Mouse (Mus musculus) erythroblast, embryonic 14.5 days (primary cell): ENCODE measurements around the gene Cfap97d1.

Source experiments
- GATA1 ChIP-seq: IDR thresholded peaks from 2 replicates; pipeline ENCODE4 v1.6.1; 2012; ENCODE audit warnings: low read length, inconsistent platforms, mixed read lengths
- TAL1 ChIP-seq: IDR thresholded peaks from 3 replicates; pipeline ENCODE4 v1.6.1; 2012; ENCODE audit warnings: low read length, inconsistent platforms, mixed read lengths

DNA sequence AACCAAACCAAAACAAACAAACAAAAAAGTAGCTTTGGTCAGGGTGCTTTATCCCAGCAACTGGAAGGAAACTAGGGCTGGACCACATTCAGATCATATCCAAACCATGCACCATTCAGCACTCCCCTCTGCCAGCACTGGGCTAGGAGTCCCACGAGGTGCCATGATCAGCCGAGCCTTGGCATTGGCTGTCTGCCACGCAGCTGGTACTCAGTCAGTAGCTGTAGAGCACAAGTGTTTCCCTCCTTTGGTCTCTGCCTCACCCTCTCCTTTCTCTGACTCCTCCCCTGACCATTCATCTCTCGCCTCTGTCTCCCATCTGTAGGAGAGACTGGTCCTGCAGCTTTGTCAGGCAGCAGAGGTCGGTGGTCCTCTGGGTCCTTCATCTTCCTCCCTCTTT, 26.6 kb upstream of the Cfap97d1 start:
- TF ChIP-seq TAL1: no peak
- no peak for TF ChIP-seq GATA1
